Mouse (Mus musculus): ENCODE data around the gene Ap1g1.

GRCm38 (mm10) chr8:109907376-109907775 lies 129.0 kb downstream of the Ap1g1 start:
- TF ChIP-seq CTCF (IDR thresholded peaks at IDR 0.05; ENCODE audit: extremely low read depth, insufficient read depth, low read length) (no peak), POLR2A (IDR thresholded peaks at IDR 0.05; ENCODE audit: extremely low read depth, insufficient read depth, low read length) (no peak)
